Mouse (Mus musculus): ENCODE data around the gene Chit1. TPM values are rescaled to one million over a fixed set of nuclear protein-coding genes. Genes with fewer than 3 reads are reported as not detected.

The Chit1 gene
- under 1 TPM; 0.26 to 0.60 TPM for total RNA-seq (2021)

GRCm38 (mm10) chr1:134110979-134111378 is at the start of gene Chit1:
Gene Chit1, plus strand, starts transcription at chr1:134111242.
- intact Hi-C loops (cut with DNase I): no loop called here
- no peak for DNase-seq (ENCODE audit: extremely low spot score in 1 of 2, low spot score in 2 of 2)

- no peak for DNase-seq (ENCODE audit: extremely low spot score in 1 of 2, low spot score in 2 of 2)
- intact Hi-C loops (cut with DNase I): loop anchor here (5.0 kb wide), 1 partner anchor 35 kb away; no protein-coding TSS in a partner anchor
Measured at GRCm38 (mm10) chr1:134061915-134062314, 49.1 kb upstream of the Chit1 start.

- intact Hi-C loops (cut with DNase I): loop anchor here (5.0 kb wide), 1 partner anchor 35 kb away; no protein-coding TSS in a partner anchor
- peak; percentile 54 to 69 for DNase-seq (ENCODE audit: extremely low spot score in 1 of 2, low spot score in 2 of 2)
Measured at GRCm38 (mm10) chr1:134062411-134063085, 48.5 kb upstream of the Chit1 start.

GRCm38 (mm10) chr1:134063086-134063772 is 47.8 kb upstream of the Chit1 start:
- intact Hi-C loops (cut with DNase I): loop anchor here (5.0 kb wide), 1 partner anchor 34 kb away; no protein-coding TSS in a partner anchor
- peak; percentile 52 to 80 for DNase-seq (ENCODE audit: extremely low spot score in 1 of 2, low spot score in 2 of 2)

- peak in 1 of 2 experiments; percentile 71 for DNase-seq (ENCODE audit: extremely low spot score in 1 of 2, low spot score in 2 of 2)
- intact Hi-C loops (cut with DNase I): loop anchor here (5.0 kb wide), 1 partner anchor 34 kb away; no protein-coding TSS in a partner anchor
Measured at GRCm38 (mm10) chr1:134063773-134064125, 47.3 kb upstream of the Chit1 start.

- intact Hi-C loops (cut with DNase I): loop anchor here (5.0 kb wide), 1 partner anchor 33 kb away; no protein-coding TSS in a partner anchor
- DNase-seq (ENCODE audit: extremely low spot score in 1 of 2, low spot score in 2 of 2): peak in 1 of 2 experiments; percentile 40
Measured at GRCm38 (mm10) chr1:134064296-134064831, 46.7 kb upstream of the Chit1 start.

GRCm38 (mm10) chr1:134065241-134065809 is 45.7 kb upstream of the Chit1 start:
- intact Hi-C loops (cut with DNase I): no loop called here
- DNase-seq (ENCODE audit: extremely low spot score in 1 of 2, low spot score in 2 of 2): no peak

- intact Hi-C loops (cut with DNase I): no loop called here
- no peak for DNase-seq (ENCODE audit: extremely low spot score in 1 of 2, low spot score in 2 of 2)
Measured at GRCm38 (mm10) chr1:134066554-134066953, 44.5 kb upstream of the Chit1 start.

- intact Hi-C loops (cut with DNase I): no loop called here
- DNase-seq (ENCODE audit: extremely low spot score in 1 of 2, low spot score in 2 of 2): peak in 1 of 2 experiments; percentile 67
Measured at GRCm38 (mm10) chr1:134067143-134067619, 43.9 kb upstream of the Chit1 start.

GRCm38 (mm10) chr1:134070099-134070669 is 40.9 kb upstream of the Chit1 start:
- DNase-seq (ENCODE audit: extremely low spot score in 1 of 2, low spot score in 2 of 2): no peak
- intact Hi-C loops (cut with DNase I): no loop called here

- intact Hi-C loops (cut with DNase I): no loop called here
- DNase-seq (ENCODE audit: extremely low spot score in 1 of 2, low spot score in 2 of 2): no peak
Measured at GRCm38 (mm10) chr1:134071411-134072018, 39.5 kb upstream of the Chit1 start.

GRCm38 (mm10) chr1:134073061-134073564 is 37.9 kb upstream of the Chit1 start:
- intact Hi-C loops (cut with DNase I): no loop called here
- no peak for DNase-seq (ENCODE audit: extremely low spot score in 1 of 2, low spot score in 2 of 2)

GRCm38 (mm10) chr1:134073658-134074057 is 37.4 kb upstream of the Chit1 start:
- intact Hi-C loops (cut with DNase I): no loop called here

GRCm38 (mm10) chr1:134074184-134074583 is 36.9 kb upstream of the Chit1 start:
- intact Hi-C loops (cut with DNase I): no loop called here
- no peak for DNase-seq (ENCODE audit: extremely low spot score in 1 of 2, low spot score in 2 of 2)

More at GRCm38 (mm10) chr1:134073658-134074057, 37.4 kb upstream of the Chit1 start:
- DNase-seq (ENCODE audit: extremely low spot score in 1 of 2, low spot score in 2 of 2): no peak

GRCm38 (mm10) chr1:134074606-134075005 is 36.4 kb upstream of the Chit1 start:
- no peak for DNase-seq (ENCODE audit: extremely low spot score in 1 of 2, low spot score in 2 of 2)
- intact Hi-C loops (cut with DNase I): no loop called here

- DNase-seq (ENCODE audit: extremely low spot score in 1 of 2, low spot score in 2 of 2): no peak
- intact Hi-C loops (cut with DNase I): no loop called here
Measured at GRCm38 (mm10) chr1:134075532-134075931, 35.5 kb upstream of the Chit1 start.

- no peak for DNase-seq (ENCODE audit: extremely low spot score in 1 of 2, low spot score in 2 of 2)
- intact Hi-C loops (cut with DNase I): no loop called here
Measured at GRCm38 (mm10) chr1:134076789-134077188, 34.3 kb upstream of the Chit1 start.

- no peak for DNase-seq (ENCODE audit: extremely low spot score in 1 of 2, low spot score in 2 of 2)
- intact Hi-C loops (cut with DNase I): no loop called here
Measured at GRCm38 (mm10) chr1:134077389-134078060, 33.5 kb upstream of the Chit1 start.

All from left cerebral cortex, postnatal 10 days (tissue).